Mouse (Mus musculus) cerebellum, adult 2 months (tissue): ENCODE results near the gene Mcemp1.
A peak's percentile ranks its signal among the peaks of the same experiment; 100 is the strongest.

Experiments used
- CTCF ChIP-seq: fragments of 200-500 bp; IDR thresholded peaks from 2 replicates; pipeline ENCODE4 v1.5.1; 2011; ENCODE audit warnings: low read depth, mild to moderate bottlenecking, control low read depth, low read length, moderate library complexity, borderline replicate concordance; ENCODE audit not compliant: insufficient read depth
- POLR2A ChIP-seq: fragments of 200-500 bp; IDR thresholded peaks from 2 replicates; pipeline ENCODE4 v1.6.1; 2011; ENCODE audit warnings: low read length, control low read depth, borderline replicate concordance; ENCODE audit not compliant: insufficient read depth

DNA sequence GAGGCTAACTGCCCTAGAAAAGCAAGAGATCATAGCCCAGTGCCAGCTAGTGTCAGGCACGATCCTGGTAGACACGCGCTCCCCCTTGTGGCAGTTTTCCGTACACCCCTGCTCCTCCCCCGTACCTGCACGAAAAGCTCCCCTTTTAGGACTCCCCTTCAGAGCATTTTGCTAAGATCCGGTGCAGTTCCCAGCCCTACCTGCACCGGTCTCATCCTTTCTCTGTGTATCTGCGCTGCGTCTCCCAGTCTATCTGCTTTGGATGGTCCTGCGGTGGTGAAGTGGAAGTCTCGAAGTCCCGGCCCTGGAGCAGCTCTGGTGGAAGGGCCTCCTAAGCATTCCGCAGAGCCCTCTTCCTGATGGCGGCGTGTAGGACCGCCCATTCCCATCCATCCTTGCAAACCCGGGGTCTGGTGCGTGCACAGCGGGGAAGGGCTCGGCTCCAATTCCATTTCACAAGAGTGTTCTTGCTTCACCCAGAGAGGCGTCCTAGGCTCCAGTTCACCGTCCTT lies 6.5 kb downstream of the Mcemp1 start, which contains the start of gene Fcor:
- TF ChIP-seq CTCF (peak; percentile 95), POLR2A (peak; percentile 65; the same call in 1 of the 2 replicates)
